Mouse (Mus musculus) forebrain, embryonic 13.5 days (tissue): ENCODE results near the gene Bglap. TPM values are rescaled to one million over a fixed set of nuclear protein-coding genes. Genes with fewer than 3 reads are reported as not detected.

ENCODE experiments used
- ATAC-seq: fragments of 200-750 bp; cut with Nextera tagmentation; 2 replicates; pipeline ENCODE4 v1.8.0; 2017
- H3K27ac ChIP-seq: fragments of 300-500 bp; sonication (generic); 2 replicates; pipeline ENCODE4 v1.5.1; 2015; ENCODE audit warnings: inconsistent platforms, mild to moderate bottlenecking, moderate library complexity
- H3K27me3 ChIP-seq: fragments of 300-500 bp; sonication (generic); 2 replicates; pipeline ENCODE4 v1.6.1; 2015; ENCODE audit warnings: mild to moderate bottlenecking, inconsistent platforms
- H3K36me3 ChIP-seq: fragments of 300-500 bp; sonication (generic); 2 replicates; pipeline ENCODE4 v1.6.1; 2015; ENCODE audit warnings: mild to moderate bottlenecking, inconsistent platforms; ENCODE audit not compliant: poor library complexity, severe bottlenecking
- H3K4me1 ChIP-seq: fragments of 300-500 bp; sonication (generic); 2 replicates; pipeline ENCODE4 v1.6.1; 2015; ENCODE audit warnings: inconsistent platforms
- H3K4me2 ChIP-seq: fragments of 300-500 bp; sonication (generic); 2 replicates; pipeline ENCODE4 v1.6.1; 2015; ENCODE audit warnings: inconsistent platforms, mild to moderate bottlenecking, moderate library complexity
- H3K4me3 ChIP-seq: fragments of 300-500 bp; sonication (generic); 2 replicates; pipeline ENCODE4 v1.5.1; 2015; ENCODE audit warnings: mild to moderate bottlenecking, inconsistent platforms
- H3K9ac ChIP-seq: fragments of 300-500 bp; sonication (generic); 2 replicates; pipeline ENCODE4 v1.6.1; 2015; ENCODE audit warnings: mild to moderate bottlenecking, inconsistent platforms
- H3K9me3 ChIP-seq: fragments of 300-500 bp; sonication (generic); replicated peaks from 2 replicates; pipeline ENCODE4 v1.6.1; 2016; ENCODE audit warnings: inconsistent platforms
- WGBS: fragments of 180-500 bp; shearing (Covaris S2); methylation state at CpG from one replicate; pipeline ENCODE4 v1.1.7; 2015; 5-methylcytosine and 5-hydroxymethylcytosine counted together
- polyA plus RNA-seq: library from polyadenylated mRNA; unstranded; fragments of >200 nt; fragmentation: Nextera tagmentation; extraction: Ambion mirVana; gene quantifications from 2 replicates; pipeline ENCODE4 v1.2.1, GENCODE M21; 2015

The Bglap gene
- polyA plus RNA-seq, 1 experiment from 2014 or later: 0.54 TPM

DNA sequence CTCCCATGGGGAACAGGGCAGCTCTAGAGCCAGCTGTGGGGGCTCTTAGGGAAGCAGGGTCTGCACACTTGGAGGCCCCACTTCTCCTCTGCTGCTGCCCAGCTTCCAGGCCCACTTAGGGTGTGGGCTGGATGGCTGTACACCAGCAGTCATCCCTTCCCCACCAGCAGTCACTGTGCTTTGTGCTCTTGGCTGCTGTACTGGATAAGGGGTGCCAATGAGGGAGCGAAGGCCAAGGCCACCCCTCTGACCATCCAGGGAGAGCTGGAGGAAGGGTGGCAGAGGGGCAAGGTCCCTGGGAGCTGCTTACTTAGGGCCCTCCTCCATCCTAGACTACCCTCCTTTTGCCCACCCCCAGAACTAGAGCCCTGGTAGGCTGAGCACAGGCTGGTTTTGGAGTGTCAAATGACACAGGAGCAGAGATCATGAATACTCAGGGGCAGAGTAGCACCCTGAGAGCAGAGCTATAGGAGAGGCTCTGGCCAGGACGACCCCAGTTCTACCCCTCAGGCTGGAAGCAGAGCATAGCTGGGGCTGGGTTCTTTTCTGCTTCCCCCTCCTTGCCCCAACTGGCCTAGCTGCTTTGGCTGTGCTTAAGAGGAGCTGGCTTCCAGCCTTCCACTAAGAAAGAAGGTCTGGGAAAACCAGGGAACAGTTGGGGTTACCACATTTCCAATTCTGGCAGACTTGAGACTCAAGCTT is 22.5 kb downstream of the Bglap start:
- Histone ChIP-seq H3K27me3 (peaks cover 16% of the 10 kb centered on the region), H3K9me3 (no peaks in the 10 kb centered on the region), H3K4me3 (no peak overlapping the region), H3K4me2 (no peak overlapping the region), H3K9ac (no peak overlapping the region), H3K36me3 (peaks cover 70% of the 10 kb centered on the region), H3K4me1 (peaks cover 20% of the 10 kb centered on the region), H3K27ac (no peak overlapping the region)
- 91% methylated on average over 2 of the region's 2 CpGs for WGBS
- ATAC-seq: no peak

DNA sequence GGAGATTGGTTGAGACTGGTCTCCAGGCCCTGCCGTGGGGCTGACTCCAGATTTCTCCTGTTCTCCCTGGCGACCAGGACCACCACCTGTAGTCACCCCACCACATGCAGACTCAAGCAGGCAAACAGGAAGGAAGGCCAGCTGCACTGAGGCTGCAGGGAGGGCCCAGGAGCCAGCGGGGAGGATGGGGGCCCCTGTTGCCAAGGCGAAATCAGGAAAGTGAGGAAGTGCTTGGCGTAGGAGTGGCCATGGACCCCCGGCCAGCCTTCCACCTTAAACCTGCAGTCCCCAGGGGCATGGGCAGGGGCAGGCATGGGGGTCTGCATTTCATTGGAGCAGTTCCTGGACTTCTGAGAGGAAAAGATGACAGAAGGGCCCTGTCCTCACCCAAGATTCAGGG is 23.2 kb downstream of the Bglap start:
- Histone ChIP-seq H3K9ac (no peak overlapping the region), H3K36me3 (peaks cover 77% of the 10 kb centered on the region), H3K4me3 (no peak overlapping the region), H3K9me3 (no peaks in the 10 kb centered on the region), H3K27ac (no peak overlapping the region), H3K4me1 (peaks cover 20% of the 10 kb centered on the region), H3K27me3 (peaks cover 15% of the 10 kb centered on the region), H3K4me2 (no peak overlapping the region)
- no peak for ATAC-seq
- 84% methylated on average over 6 of the region's 6 CpGs for WGBS

DNA sequence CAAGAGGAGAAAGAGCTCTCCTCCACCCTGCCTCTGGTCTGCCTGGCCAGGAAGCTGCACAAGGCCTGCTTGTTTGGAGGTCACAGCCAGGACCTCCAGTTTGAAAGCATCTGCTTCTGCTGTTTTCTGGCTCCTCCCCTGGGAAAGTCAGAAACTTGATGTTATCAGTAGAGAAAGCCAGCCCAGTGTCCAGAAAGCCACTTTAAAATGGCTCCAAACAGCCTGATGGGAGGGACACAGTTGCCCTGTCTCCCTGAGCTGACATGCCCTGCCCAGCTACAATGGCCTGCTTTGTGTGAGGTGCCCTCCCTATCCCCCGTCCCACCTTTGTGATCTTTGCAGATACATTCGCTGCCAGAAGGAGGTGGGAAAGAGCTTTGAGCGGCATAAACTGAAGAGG is 24.3 kb downstream of the Bglap start:
- no peak for ATAC-seq

DNA sequence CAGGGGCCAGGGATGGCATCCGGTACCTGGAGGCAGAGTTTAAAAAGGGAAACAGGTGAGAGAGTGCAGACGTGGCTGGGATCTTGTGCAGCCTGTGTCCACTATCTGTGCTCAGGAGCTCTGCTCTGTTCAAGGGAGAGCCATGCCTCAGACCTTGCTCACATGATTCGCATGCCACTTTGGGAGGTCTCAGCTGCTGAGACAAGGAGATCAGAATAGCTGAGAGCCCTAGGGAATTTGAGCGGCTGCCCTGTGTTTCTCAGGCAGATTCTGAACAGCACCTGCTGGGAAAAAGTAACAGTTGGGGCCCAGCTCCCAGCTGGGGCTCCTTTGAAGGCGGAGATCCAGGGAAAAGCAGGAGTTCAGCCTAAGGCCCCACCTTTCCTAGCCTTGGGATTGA is 24.7 kb downstream of the Bglap start:
- no peak overlapping the region for H3K4me3 ChIP-seq
- no peak overlapping the region for H3K4me2 ChIP-seq
- H3K9me3 ChIP-seq: no peaks in the 10 kb centered on the region
- 78% methylated on average over 5 of the region's 5 CpGs for WGBS
- peaks cover 12% of the 10 kb centered on the region for H3K4me1 ChIP-seq
- H3K27me3 ChIP-seq: no peaks in the 10 kb centered on the region; the same call in 1 of the 2 replicates
- no peak for ATAC-seq
- H3K27ac ChIP-seq: no peak overlapping the region
- no peak overlapping the region; the same call in 1 of the 2 replicates for H3K9ac ChIP-seq
- peaks cover 92% of the 10 kb centered on the region for H3K36me3 ChIP-seq

More for the DNA sequence above, 24.3 kb downstream of the Bglap start:
- peaks cover 15% of the 10 kb centered on the region for H3K4me1 ChIP-seq
- H3K27me3 ChIP-seq: peaks cover 4% of the 10 kb centered on the region; the same call in 1 of the 2 replicates
- WGBS: 67% methylated on average over 3 of the region's 3 CpGs
- H3K9me3 ChIP-seq: no peaks in the 10 kb centered on the region
- no peak overlapping the region for H3K27ac ChIP-seq
- H3K4me3 ChIP-seq: no peak overlapping the region
- H3K36me3 ChIP-seq: peaks cover 88% of the 10 kb centered on the region
- no peak overlapping the region; the same call in 1 of the 2 replicates for H3K9ac ChIP-seq
- H3K4me2 ChIP-seq: no peak overlapping the region

DNA sequence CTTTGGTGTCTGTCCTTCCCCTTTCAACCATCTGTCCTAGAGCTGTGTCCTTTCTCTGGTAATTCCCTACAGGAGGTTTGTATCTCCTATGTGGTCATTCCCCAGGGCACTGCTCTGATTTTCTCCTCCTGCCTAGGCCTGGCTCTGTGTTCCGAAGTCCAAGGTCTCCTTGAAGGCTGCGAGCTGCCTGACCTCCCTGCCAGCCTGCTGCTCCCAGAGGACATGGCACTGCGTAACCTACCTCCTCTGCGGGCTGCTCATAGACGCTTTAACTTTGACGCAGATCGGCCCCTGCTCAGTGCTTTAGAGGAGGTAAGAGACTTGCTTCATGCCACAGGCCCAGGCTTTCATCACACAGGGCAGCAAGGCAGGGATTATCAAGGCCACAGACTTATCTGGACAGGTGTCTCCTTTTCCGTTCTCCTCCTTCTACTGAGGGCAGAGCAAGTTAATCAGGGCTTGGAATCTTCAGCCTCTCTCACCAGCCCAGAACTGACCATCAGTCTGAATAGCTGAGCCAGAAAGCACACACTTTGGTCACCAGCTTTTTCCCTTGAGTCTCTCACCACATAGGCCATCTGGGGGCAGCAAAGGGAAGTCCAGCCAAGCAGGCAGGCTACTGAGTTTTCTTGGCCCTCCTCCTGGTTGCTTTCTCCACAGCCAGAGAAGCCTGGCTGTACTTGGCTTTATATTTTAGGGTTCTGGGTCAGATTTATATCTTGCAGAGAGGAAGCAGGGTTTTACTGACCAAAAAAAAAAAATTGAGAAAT is 29.7 kb downstream of the Bglap start:
- Histone ChIP-seq H3K27ac (no peak overlapping the region), H3K9me3 (no peaks in the 10 kb centered on the region), H3K4me2 (no peak overlapping the region), H3K9ac (no peak overlapping the region), H3K4me1 (no peaks in the 10 kb centered on the region), H3K36me3 (peaks cover 100% of the 10 kb centered on the region), H3K4me3 (no peak overlapping the region), H3K27me3 (no peaks in the 10 kb centered on the region)
- WGBS: 95% methylated on average over 8 of the region's 8 CpGs
- no peak for ATAC-seq

DNA sequence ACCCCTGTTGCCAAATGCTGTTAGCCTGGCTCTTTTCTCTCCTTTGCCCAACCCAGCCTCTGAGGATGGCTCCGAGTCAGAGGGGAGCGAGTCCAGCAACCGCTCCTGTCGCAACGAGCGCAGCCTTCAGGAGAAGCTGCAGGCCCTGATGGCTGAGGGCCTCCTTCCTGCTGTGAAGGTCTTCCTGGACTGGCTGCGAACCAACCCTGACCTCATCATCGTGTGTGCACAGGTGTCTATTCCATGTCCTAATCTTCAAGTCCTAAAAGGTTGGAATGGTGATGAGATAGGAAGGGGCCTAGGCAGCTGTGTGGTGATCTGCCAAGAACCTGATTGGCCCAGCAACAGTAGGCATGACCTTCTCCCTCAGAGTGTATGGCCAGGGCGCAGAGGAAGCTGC is 31.4 kb downstream of the Bglap start:
- no peak for ATAC-seq
- H3K4me3 ChIP-seq: no peak overlapping the region
- 93% methylated on average over 9 of the region's 9 CpGs for WGBS
- H3K36me3 ChIP-seq: peaks cover 100% of the 10 kb centered on the region
- no peaks in the 10 kb centered on the region for H3K27me3 ChIP-seq
- H3K4me2 ChIP-seq: no peak overlapping the region
- no peaks in the 10 kb centered on the region for H3K4me1 ChIP-seq
- no peak overlapping the region for H3K27ac ChIP-seq
- H3K9ac ChIP-seq: no peak overlapping the region
- H3K9me3 ChIP-seq: no peaks in the 10 kb centered on the region

DNA sequence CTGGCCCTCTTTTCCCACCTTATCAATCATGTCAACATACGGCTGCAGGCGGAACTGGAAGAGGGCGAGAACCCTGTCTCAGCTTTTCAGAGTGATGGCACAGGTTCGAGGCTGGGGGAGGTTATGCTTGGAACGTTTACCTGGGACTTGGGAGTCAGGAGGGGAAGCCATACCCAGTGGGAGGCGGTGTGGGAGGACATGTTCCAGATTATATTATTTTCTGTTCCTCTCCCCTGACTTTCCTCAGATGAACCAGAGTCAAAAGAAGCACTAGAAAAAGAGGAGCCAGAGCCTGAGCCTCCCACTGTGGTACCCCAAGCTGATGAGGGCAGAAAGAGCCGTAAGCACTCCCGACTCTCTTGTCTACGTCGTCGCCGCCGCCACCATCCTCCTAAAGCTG is 33.5 kb downstream of the Bglap start:
- no peaks in the 10 kb centered on the region for H3K27me3 ChIP-seq
- H3K9ac ChIP-seq: no peak overlapping the region
- H3K27ac ChIP-seq: no peak overlapping the region
- WGBS: 96% methylated on average over 13 of the region's 13 CpGs
- H3K4me2 ChIP-seq: no peak overlapping the region
- no peaks in the 10 kb centered on the region for H3K9me3 ChIP-seq
- no peak for ATAC-seq
- H3K4me1 ChIP-seq: no peaks in the 10 kb centered on the region
- H3K4me3 ChIP-seq: no peak overlapping the region
- H3K36me3 ChIP-seq: peaks cover 100% of the 10 kb centered on the region

DNA sequence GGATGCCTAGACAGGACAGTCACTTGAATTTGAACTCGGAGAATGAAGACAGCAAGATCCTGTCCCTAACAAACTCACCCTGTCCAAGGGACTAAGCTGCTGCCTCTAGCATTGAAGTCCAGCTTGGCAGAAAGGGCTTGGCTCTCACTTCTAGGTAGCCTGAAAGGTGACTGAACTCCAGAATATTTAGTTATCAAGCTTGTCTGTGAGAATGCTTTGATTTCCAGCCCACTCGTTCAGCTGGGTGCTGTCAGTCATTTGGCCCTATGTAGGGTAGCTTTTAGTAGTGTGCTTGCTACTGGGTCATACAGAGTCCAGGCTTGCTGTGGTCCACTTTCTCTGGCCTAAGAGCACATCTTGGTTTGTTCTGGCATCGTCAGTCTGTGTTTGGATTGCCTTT is 45.3 kb downstream of the Bglap start:
- WGBS: 78% methylated on average over 3 of the region's 3 CpGs
- Histone ChIP-seq H3K27me3 (no peaks in the 10 kb centered on the region), H3K4me1 (peaks cover 31% of the 10 kb centered on the region), H3K36me3 (peaks cover 29% of the 10 kb centered on the region), H3K4me3 (no peak overlapping the region), H3K9me3 (no peaks in the 10 kb centered on the region), H3K4me2 (no peak overlapping the region), H3K27ac (no peak overlapping the region), H3K9ac (no peak overlapping the region)
- no peak for ATAC-seq

DNA sequence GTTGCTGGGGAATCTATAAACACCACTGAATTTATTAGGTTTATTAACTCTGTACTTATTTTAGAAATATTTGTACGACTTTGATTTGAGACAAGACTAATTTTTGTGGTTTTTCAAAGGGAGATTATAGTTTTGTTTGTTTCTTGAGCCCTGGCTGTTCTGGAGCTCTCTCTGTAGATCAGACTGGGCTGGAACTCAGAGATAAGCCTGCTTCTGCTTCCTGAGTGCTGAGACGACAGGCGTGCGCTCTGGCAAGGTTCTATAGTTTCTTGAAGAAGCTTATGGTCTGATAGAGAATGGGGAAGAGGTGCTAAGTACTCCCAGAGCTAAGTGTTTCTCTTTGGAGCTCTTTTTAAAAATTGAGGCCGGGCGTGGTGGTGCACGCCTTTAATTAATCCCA is 45.9 kb downstream of the Bglap start:
- Histone ChIP-seq H3K27me3 (no peaks in the 10 kb centered on the region), H3K4me2 (no peak overlapping the region), H3K9ac (no peak overlapping the region), H3K27ac (no peak overlapping the region), H3K36me3 (peaks cover 22% of the 10 kb centered on the region), H3K9me3 (no peaks in the 10 kb centered on the region), H3K4me1 (peaks cover 31% of the 10 kb centered on the region), H3K4me3 (no peak overlapping the region)
- no peak for ATAC-seq
- WGBS: 97% methylated on average over 7 of the region's 7 CpGs

DNA sequence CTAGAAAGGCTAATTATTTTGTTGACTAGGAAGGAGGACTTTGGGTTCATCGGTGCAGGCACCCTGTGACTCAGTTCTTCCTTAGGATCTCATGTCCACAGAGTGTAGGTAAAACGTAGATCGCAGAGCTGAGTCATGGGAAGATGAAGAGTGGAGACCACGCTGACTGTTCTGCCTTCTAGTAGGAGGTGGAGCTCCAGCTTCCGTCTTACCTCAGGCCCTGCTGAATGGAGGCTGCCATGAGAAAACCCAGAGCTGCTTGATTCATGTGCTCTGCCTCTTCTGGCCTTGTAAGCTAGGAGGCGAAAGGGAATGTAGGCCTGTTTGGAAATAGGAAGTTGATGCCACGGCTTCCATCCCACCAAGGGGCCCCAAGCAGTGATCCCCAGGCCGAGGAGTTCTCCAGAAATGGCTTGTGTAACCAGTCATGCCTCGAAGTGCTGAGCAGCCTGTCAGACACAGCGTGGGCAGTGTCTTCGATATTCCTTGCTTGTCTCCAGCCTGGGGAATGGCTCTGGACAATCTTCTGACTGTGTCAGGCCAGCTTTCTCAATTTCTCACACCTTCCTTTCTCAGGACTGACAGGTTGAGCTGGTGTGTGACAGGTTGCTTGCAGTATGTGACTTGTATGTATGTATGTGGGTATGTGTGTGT is 46.8 kb downstream of the Bglap start:
- Histone ChIP-seq H3K9me3 (no peaks in the 10 kb centered on the region), H3K27me3 (no peaks in the 10 kb centered on the region), H3K36me3 (peaks cover 14% of the 10 kb centered on the region), H3K4me2 (peak overlapping the region; percentile 76), H3K4me3 (peak overlapping the region; percentile 85; the same call in 1 of the 2 replicates), H3K9ac (peak overlapping the region; percentile 45), H3K4me1 (peaks cover 31% of the 10 kb centered on the region), H3K27ac (no peak overlapping the region; the same call in 1 of the 2 replicates)
- 84% methylated on average over 11 of the region's 11 CpGs for WGBS
- ATAC-seq: no peak

DNA sequence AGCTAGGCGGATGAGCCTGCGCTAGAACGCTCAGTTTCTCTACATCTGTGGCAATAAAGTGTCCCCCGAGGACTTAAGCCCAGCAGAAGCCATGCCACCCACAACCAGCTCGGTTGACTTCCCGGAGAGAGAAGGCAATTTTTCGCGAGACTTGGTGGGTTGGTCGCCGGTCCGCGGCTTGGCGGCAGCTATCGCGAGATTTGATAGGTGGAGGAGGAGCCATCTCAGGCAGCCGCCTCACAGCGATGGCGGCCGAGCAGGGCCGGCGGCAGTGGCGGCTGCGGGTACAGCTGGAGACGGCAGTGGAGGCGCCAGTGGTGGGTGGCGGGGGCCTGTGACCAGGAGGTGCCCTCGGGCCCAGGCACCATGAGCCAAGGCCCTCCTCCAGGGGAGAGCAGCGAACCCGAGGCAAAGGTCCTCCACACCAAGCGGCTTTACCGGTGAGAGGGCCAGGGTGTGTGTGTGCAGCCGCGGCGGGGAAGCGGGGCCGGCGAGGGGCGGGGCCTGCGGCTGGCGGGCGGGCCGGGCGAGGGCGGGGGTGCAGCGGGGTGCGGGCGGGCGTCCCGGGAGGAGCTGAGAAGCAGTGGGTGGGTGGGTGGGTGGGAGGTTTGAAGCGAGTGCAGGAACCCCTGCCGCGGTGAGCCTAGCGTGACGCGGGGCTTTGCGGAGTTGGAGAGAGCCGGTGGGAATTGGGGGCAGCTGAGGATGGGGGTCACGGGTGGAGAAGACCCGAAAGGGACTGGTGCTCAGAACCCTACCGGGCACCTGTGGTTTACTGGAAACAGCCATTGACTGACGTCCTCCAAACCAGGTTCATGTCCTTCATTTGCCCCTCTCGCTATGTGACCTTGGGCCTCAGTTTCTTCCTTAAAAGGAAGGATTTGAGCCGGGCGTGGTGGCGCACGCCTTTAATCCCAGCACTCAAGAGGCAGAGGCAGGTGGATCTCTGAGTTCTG is 47.9 kb downstream of the Bglap start, which contains the start of the genes Tmem79 and Smg5:
TSS of gene Tmem79 (minus strand) at position 91 of the 956 bp plus-strand sequence.
TSS of gene Smg5 (plus strand) at position 203 of the 956 bp plus-strand sequence.
- Histone ChIP-seq H3K9me3 (no peaks in the 10 kb centered on the region), H3K4me1 (peaks cover 31% of the 10 kb centered on the region), H3K4me3 (peak within 1 kb of the TSS; percentile 85), H3K36me3 (0 out of 2 replicates have a peak, but pooled peaks cover 3% of the 10 kb centered on the region), H3K4me2 (peak within 1 kb of the TSS; percentile 76), H3K27me3 (no peaks in the 10 kb centered on the region), H3K9ac (peak within 1 kb of the TSS; percentile 93), H3K27ac (peak within 1 kb of the TSS; percentile 94)
- ATAC-seq: peak; percentile 97
- WGBS: 4% methylated on average over 48 of the region's 66 CpGs
